In the genomic region with DNA sequence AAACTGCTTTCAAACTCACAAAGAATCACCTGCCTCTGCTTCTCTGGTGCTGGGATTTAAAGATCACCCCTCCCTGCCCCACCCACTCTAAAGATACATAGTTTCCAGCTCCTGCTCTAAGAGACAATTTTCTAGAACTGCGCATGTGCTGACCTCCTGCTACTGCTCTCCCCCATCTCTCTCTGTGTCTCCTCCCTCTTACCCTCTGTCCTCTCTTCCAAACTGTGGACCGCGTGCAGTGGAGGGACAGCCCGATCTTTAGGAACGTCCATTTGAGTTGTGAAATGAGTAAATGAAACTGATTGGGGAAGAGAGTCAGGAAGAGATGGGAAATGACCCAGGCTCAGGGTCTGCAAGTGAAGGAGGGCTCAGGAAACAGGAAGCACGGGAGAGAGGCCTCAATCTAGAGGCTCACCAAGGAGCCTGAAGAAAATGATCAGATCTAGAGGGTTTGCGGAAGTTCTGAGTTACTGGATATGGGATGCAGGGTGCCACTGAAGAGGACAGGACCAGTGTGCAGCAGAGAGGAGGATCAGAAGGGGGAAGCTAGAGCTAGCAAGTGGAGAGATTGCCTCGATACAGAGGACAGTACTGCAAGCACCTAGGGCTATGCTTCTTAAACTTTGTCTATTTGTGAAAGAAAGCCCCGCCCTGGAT, we compare ENCODE assay signal across 1 mouse cellular context.
TF ChIP-seq lines count a peak whose summit lies in the region.

No protein-coding gene starts in this region.

TF ChIP-seq in CH12.LX, 34 proteins besides CTCF, POLR2A, EP300 and RAD21 (continued from another document):
- TF ChIP-seq MAFK (IDR thresholded peaks at IDR 0.05; ENCODE audit: insufficient replicate concordance, low read length) (no peak), MAX (IDR thresholded peaks at IDR 0.05; ENCODE audit: low read length) (peak; percentile 34; the same call in 1 of the 2 replicates), POLR2AphosphoS2 (IDR thresholded peaks at IDR 0.05; ENCODE audit: low read depth, low read length) (no peak; the same call in 1 of the 2 replicates), ZKSCAN1 (IDR thresholded peaks at IDR 0.05; ENCODE audit: borderline replicate concordance, low read depth, low read length) (no peak), ETS1 (conservative IDR thresholded peaks at IDR 0.05; ENCODE audit: low read depth, low read length) (peak; percentile 31), HCFC1 (IDR thresholded peaks at IDR 0.05; ENCODE audit: low read depth, low read length) (no peak), ZMIZ1 (IDR thresholded peaks at IDR 0.05; ENCODE audit: low read depth, low read length) (peak; percentile 64; the same call in 1 of the 2 replicates), KAT2A (IDR thresholded peaks at IDR 0.05; ENCODE audit: insufficient replicate concordance, low read length) (no peak), ELF1 (IDR thresholded peaks at IDR 0.05; ENCODE audit: low read depth, low read length) (peak; percentile 69), MYC (IDR thresholded peaks at IDR 0.05; ENCODE audit: low read depth, low read length) (0 out of 2 replicates have a peak, but pooled peaks have one; percentile 34), CHD1 (IDR thresholded peaks at IDR 0.05; ENCODE audit: low read depth, low read length) (peak; percentile 62; the same call in 1 of the 2 replicates), IRF4 (IDR thresholded peaks at IDR 0.05; ENCODE audit: low read depth, low read length) (peak; percentile 50; the same call in 1 of the 2 replicates), UBTF (IDR thresholded peaks at IDR 0.05; ENCODE audit: low read depth, low read length) (no peak; the same call in 1 of the 2 replicates), ZNF384 (IDR thresholded peaks at IDR 0.05; ENCODE audit: low read depth, low read length) (no peak), JUND (conservative IDR thresholded peaks at IDR 0.05; ENCODE audit: low read depth, low read length) (no peak), GABPA (IDR thresholded peaks at IDR 0.05; ENCODE audit: insufficient replicate concordance, low read depth, low read length) (no peak), RCOR1 (conservative IDR thresholded peaks at IDR 0.05; ENCODE audit: low read depth, low read length) (no peak), NRF1 (IDR thresholded peaks at IDR 0.05; ENCODE audit: low read depth, low read length) (peak; percentile 78), TBP (conservative IDR thresholded peaks at IDR 0.05; ENCODE audit: low read depth, low read length) (peak; percentile 28; the same call in 1 of the 2 replicates)
